Mouse (Mus musculus) kidney, adult 2 months (tissue): ENCODE measurements at regions not wholly inside any gene's neighbourhood (a gene's known extent, or its start where the extent isn't known, plus 50 kb on each side); places are given as distances from the start of the nearest gene placed in this dataset.

Source experiments
- CTCF ChIP-seq: fragments of 200-500 bp; conservative IDR thresholded peaks from 2 replicates; pipeline ENCODE4 v1.5.1; 2011; ENCODE audit warnings: low read depth, mild to moderate bottlenecking, control low read depth, low read length, moderate library complexity, mixed read lengths; ENCODE audit not compliant: insufficient read depth, insufficient read length
- POLR2A ChIP-seq: fragments of 200-500 bp; IDR thresholded peaks from one replicate; pipeline ENCODE4 v1.6.1; 2011; ENCODE audit warnings: low read depth, low read length, control low read depth

GRCm38 (mm10) chr3:37928731-37929130 is 204.4 kb upstream of the Gm5148 start:
- no peak for TF ChIP-seq CTCF
- no peak for TF ChIP-seq POLR2A
